Mouse (Mus musculus) adipocyte (in vitro differentiated cells): ENCODE results near the gene Slc35a3.
A peak's percentile ranks its signal among the peaks of the same experiment; 100 is the strongest.
"Not testable (repeated sequence)": the region's sequence is repeated elsewhere in the genome, so short reads cannot be mapped to it uniquely, and the experiment has no call there.

Experiments used
- DNase-seq: peaks from one replicate; pipeline ENCODE4 v3.0.0-alpha.2; 2016; ENCODE audit warnings: low spot score

Gene Slc35a3

GRCm38 (mm10) chr3:116698786-116699185 is 13.8 kb downstream of the Slc35a3 start:
- no peak for DNase-seq

- no peak for DNase-seq
Observed at GRCm38 (mm10) chr3:116695666-116695985, 17.0 kb downstream of the Slc35a3 start.

- no peak for DNase-seq
Observed at GRCm38 (mm10) chr3:116694955-116695665, 17.5 kb downstream of the Slc35a3 start.

DNA sequence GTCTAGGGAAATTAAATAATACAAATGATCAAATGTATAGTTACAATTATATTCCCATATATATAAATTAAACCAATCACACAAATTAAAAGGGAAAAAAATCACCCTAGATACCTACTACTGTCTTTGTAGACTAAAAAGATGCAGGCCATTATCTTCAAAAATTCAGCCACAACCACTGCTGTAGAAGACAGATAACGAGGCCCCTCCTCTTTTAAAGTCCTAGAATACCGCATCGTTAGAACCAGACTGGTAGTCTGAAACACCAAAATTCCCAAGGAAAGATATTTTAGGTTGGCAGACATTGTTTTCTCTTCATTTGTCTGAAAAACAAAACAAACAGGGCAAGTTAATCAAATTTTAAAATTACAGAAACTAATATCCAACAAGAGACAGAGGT is 18.3 kb downstream of the Slc35a3 start:
- DNase-seq, result no peak

DNA sequence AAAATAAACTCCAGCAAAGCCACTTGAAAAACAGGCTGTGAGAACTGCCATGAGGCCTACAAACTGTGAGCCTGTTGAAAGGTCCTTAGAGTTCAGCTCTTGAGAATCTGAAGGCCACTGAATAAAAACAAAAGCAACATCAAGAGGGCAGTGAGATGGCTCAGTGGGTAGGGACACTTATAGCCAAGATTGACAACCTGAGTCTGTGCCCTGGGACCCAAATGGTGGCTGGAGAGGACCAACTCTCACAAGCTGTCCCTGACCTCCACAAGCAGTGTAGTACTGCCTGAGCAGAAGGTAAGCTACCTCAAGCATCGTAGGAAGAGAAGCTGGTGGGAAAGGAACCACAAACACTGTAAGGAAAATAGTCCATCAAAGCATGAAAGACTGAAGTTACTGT is 31.5 kb downstream of the Slc35a3 start, which contains the start of gene Gm43191:
TSS of gene Gm43191 (minus strand) at position 101 of the 400 bp plus-strand sequence.
- DNase-seq, result no peak

GRCm38 (mm10) chr3:116664281-116664680 is 48.4 kb downstream of the Slc35a3 start:
- DNase-seq, result not testable (repeated sequence)

DNA sequence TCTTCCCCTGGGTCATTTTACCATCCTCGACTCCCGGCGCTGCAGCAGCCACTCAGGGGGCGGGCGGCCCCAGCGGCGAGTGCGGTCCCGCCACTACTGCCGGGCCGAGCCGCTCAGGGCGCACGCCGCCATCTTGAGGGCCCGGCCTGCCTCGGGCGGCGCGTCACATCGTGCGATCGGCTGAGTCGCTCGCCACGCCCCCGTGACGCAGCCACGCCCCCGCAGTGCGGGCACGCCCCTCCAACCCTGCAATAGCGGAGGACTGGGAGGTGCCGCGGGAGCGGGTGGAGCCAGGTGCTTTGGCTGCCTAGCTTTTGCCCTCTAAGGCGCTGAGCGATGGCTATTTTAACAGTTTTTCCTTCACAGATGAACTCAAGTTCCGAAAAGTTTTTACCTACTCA is 50.2 kb downstream of the Slc35a3 start, which contains the start of gene Mfsd14a:
TSS of gene Mfsd14a (minus strand) at position 215 of the 401 bp plus-strand sequence.
- peak; percentile 95 for DNase-seq

DNA sequence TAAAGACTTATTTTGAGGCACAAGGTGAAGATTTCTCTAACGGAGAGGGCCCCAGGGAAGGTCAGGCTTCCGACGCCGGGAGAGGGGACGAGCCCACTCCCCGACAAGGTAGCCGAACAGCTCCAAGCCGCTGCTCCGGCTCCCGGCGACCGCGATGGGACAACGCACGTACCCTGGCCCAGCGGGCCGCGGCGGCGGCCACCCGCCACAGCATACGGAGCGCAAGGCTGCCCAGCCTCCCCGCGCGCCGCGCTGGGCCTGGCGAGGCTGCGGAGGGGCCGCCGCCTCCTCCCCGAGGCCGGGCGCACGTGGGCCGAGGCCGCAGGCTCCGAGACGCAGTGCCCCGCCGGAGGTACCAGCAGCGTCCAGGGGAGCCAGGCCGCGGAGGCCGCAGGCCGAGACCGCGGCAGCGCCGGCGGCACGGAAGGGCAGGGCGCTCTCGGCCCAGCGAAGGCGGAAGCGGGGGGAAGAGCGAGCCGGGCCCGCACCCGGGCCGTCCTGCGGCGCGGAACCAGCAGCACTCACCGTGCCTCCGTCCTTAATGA is 50.7 kb downstream of the Slc35a3 start:
- DNase-seq, result no peak

- DNase-seq, result peak; percentile 53
Observed at GRCm38 (mm10) chr3:116661288-116661869, 51.3 kb downstream of the Slc35a3 start.

- DNase-seq, result no peak
Observed at GRCm38 (mm10) chr3:116659856-116660430, 52.7 kb downstream of the Slc35a3 start.

DNA sequence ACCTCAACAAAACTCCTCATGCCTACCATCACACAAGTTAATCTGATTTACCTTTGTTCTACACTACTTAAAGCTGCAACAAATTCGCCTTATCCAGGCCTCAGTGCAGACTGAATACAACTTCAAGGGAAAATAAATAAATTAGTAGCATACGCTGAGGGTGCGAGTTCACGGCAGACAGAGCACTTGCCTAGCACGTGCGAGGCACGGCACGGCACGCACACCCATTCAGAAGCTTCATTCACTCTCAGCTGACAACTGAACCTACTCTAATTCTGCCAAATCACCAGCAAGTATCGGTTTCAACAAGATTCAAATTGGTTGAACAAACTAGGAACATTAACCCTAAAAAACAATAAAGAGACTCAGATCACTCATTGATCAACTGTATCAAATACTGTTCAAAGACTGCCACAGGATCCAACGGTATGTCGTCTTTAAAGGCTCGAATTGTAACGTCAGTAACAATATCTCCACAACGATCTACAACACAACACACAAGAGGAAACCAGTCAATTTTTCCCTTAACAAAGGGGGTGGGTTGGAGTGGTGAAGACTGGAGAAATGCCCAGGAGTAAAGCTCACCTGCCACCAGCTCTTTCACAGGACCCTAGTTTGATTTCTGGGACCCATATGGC is 53.6 kb downstream of the Slc35a3 start:
- no peak for DNase-seq

- no peak for DNase-seq
Observed at GRCm38 (mm10) chr3:116656184-116656965, 56.3 kb downstream of the Slc35a3 start.

DNA sequence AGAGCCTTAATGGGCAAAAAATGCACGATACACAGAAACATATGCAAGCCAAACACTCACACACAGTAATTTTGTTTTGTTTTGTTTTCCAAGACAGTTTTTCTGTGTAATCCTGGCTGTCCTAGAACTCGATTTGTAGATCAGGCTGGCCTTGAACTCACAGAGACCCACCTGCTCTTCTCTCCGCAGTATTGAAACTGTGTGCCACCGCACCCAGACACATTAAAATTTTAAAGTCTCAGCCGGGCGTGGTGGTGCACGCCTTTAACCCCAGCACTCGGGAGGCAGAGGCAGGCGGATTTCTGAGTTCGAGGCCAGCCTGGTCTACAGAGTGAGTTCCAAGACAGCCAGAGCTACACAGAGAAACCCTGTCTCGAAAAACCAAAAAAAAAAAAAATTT is 58.6 kb downstream of the Slc35a3 start:
- not testable (repeated sequence) for DNase-seq

- DNase-seq, result no peak
Observed at GRCm38 (mm10) chr3:116653278-116653945, 59.2 kb downstream of the Slc35a3 start.

DNA sequence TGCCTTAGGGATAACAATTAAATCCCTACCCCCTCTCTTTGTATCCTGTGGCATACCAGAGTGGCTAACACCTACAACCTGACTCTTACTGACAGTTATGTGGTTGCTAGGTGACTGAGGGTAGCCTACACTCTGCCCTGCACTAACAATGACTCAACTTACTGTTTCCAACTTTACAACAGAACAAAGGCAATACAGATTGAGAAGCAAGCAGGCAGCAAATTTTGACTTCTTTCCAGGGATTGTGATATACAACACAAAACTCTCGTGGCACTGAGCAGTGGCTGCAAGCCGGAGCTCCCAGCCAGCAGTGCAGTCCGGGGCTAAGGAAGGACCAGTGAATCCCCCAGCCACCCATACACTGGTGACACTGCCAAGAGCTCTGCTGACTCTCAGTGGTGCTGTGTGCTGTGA is 60.6 kb downstream of the Slc35a3 start:
- DNase-seq, result peak; percentile 19

GRCm38 (mm10) chr3:116650698-116651097 is 61.9 kb downstream of the Slc35a3 start:
- no peak for DNase-seq

DNA sequence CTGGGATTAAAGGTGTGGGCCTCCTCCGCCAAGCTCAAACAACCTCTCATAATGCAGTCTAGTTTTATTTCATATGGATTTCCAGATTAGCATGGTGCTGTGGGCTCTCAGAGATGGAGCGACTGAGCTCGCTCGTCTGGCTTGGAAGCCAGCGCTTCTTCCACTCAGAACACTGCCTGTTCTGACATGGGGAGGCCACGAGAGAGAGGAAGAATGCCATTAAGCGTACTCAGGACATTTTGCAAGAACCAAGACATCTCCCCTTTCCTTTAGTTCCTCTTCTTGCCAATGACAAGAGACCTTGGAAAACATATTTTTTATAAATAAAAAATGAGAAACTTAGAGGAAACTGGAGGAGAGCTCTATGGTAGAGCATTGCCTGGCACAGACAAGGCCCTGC is 63.8 kb downstream of the Slc35a3 start:
- peak; percentile 45 for DNase-seq

- DNase-seq, result no peak
Observed at GRCm38 (mm10) chr3:116646387-116646786, 66.2 kb downstream of the Slc35a3 start.

- DNase-seq, result no peak
Observed at GRCm38 (mm10) chr3:116642373-116642772, 70.3 kb downstream of the Slc35a3 start.

DNA sequence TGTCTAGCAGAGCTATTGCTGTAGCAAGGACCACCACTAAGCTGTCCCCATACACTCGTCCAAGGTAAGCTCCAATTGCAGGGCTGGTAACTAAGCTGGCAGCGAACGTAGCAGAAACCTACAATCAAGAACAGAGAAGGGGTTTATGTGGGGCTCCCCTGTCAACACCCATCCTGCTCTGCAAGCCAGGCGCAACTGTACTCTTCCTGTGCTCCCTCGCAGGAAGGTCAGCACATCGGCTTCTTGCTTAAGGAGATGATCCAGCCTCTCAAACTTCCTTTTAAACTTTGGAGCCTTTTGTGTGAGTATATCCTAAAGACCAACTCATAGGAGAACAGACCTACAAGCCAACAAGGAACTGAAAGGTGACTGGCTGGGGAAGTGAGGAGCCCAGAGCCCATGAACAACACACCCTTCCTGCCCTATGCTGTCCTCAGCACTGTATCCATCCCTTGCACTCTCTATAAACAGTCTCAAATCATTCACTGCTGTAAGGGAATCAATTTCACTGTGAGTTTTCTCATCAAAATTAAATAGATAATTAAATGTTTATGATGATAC is 70.7 kb downstream of the Slc35a3 start:
- no peak for DNase-seq

GRCm38 (mm10) chr3:116640024-116640423 is 72.6 kb downstream of the Slc35a3 start:
- DNase-seq, result no peak
